Mouse (Mus musculus) G1E (cell line): ENCODE results near the gene Tex36.

Experiments used
- CTCF ChIP-seq: IDR thresholded peaks from 2 replicates; pipeline ENCODE4 v1.5.1; 2012; ENCODE audit warnings: low read depth, low read length, inconsistent platforms, mixed read lengths
- GATA1 ChIP-seq: IDR thresholded peaks from 2 replicates; pipeline ENCODE4 v1.6.1; 2012; ENCODE audit warnings: borderline replicate concordance, low read length, inconsistent platforms, mixed read lengths
- GATA2 ChIP-seq: IDR thresholded peaks from 2 replicates; pipeline ENCODE4 v1.6.1; 2012; ENCODE audit warnings: low read depth, low read length, inconsistent platforms, borderline replicate concordance
- POLR2AphosphoS5 ChIP-seq: IDR thresholded peaks from 2 replicates; pipeline ENCODE4 v1.6.1; 2012; ENCODE audit warnings: low read depth, low read length, inconsistent platforms; ENCODE audit not compliant: insufficient replicate concordance
- TAL1 ChIP-seq: conservative IDR thresholded peaks from 2 replicates; pipeline ENCODE4 v1.6.1; 2012; ENCODE audit warnings: low read depth, low read length, inconsistent platforms, mixed read lengths

DNA sequence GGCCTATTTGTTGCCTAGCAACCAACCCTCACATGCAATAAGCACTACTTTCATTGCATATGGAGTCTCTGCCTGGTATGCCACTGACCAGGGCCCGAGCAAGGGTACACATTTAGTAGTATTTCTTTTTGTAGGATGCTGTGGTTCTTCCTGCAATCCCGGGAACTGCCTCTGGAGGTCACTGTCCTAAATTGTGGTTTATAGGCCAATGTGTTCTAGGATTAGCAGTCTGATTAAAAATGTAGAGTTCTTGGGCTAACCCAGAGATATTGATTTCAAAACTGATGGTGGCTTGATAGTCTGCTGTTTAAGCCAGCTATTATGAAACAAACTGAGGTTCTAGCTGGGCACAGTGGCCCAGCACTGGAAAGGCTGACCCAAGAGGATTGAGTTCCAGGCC is 30.5 kb upstream of the Tex36 start:
- peak; percentile 55 for TF ChIP-seq CTCF
- no peak for TF ChIP-seq GATA1
- no peak for TF ChIP-seq TAL1
- no peak for TF ChIP-seq POLR2AphosphoS5
- TF ChIP-seq GATA2 = no peak
